Mouse (Mus musculus) heart, embryonic 13.5 days (tissue): ENCODE results near the gene Gigyf1. TPM values are rescaled to one million over a fixed set of nuclear protein-coding genes. Genes with fewer than 3 reads are reported as not detected.

Source experiments
- ATAC-seq: fragments of 200-750 bp; cut with Nextera tagmentation; 2 replicates; pipeline ENCODE4 v1.8.0; 2017; ENCODE audit warnings: moderate TSS enrichment; ENCODE audit not compliant: insufficient number of reproducible peaks, low FRiP score, low TSS enrichment; ENCODE audit errors: extremely low read depth
- H3K27ac ChIP-seq: fragments of 300-500 bp; sonication (generic); replicated peaks from 2 replicates; pipeline ENCODE4 v1.5.1; 2015; ENCODE audit warnings: moderate library complexity, mild to moderate bottlenecking, inconsistent platforms
- H3K27me3 ChIP-seq: fragments of 300-500 bp; sonication (generic); replicated peaks from 2 replicates; pipeline ENCODE4 v1.6.1; 2015; ENCODE audit warnings: mild to moderate bottlenecking, inconsistent platforms
- H3K36me3 ChIP-seq: fragments of 300-500 bp; sonication (generic); 2 replicates; pipeline ENCODE4 v1.6.1; 2015; ENCODE audit warnings: mild to moderate bottlenecking, inconsistent platforms
- H3K4me1 ChIP-seq: fragments of 300-500 bp; sonication (generic); 2 replicates; pipeline ENCODE4 v1.6.1; 2015; ENCODE audit warnings: inconsistent platforms
- H3K4me2 ChIP-seq: fragments of 300-500 bp; sonication (generic); 2 replicates; pipeline ENCODE4 v1.6.1; 2015; ENCODE audit warnings: inconsistent platforms, mild to moderate bottlenecking, moderate library complexity
- H3K4me3 ChIP-seq: fragments of 300-500 bp; sonication (generic); 2 replicates; pipeline ENCODE4 v1.5.1; 2015; ENCODE audit warnings: moderate library complexity, mild to moderate bottlenecking, inconsistent platforms
- H3K9ac ChIP-seq: fragments of 300-500 bp; sonication (generic); 2 replicates; pipeline ENCODE4 v1.6.1; 2015; ENCODE audit warnings: inconsistent platforms, mild to moderate bottlenecking, moderate library complexity
- H3K9me3 ChIP-seq: fragments of 300-500 bp; sonication (generic); 2 replicates; pipeline ENCODE4 v1.6.1; 2016; ENCODE audit warnings: inconsistent platforms
- WGBS: fragments of 180-500 bp; shearing (Covaris S2); methylation state at CpG from one replicate; pipeline ENCODE4 v1.1.7; 2015; ENCODE audit warnings: mixed read lengths; 5-methylcytosine and 5-hydroxymethylcytosine counted together
- polyA plus RNA-seq: library from polyadenylated mRNA; unstranded; fragments of >200 nt; fragmentation: Nextera tagmentation; extraction: Ambion mirVana; gene quantifications from 2 replicates; pipeline ENCODE4 v1.2.1, GENCODE M21; 2015

Gene Gigyf1
- polyA plus RNA-seq = 8.4 and 8.8 TPM in 2 replicates

DNA sequence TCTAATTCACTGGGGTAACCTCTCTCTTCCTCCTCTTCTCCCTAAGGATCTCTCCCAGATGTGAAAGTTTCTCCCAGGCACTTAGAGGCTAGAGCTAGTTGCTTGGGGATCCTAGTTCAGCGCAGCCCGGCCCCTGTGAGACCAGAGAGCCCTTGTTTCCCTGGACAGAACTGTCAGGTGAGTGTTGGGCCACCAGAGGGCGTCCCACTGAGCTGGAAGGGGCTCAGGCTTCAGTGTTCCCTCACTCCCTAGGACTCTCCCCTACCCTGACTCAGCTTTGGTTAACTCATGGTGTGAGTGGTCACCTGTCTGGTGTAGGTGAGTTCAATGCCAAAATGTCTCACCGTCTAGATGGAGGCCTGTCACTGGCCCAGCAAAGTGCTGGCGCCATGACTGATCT is at the start of gene Gigyf1:
Gene Gigyf1, plus strand, starts transcription at position 113 of the 400 bp plus-strand sequence.
- Histone ChIP-seq H3K27me3 (no peaks in the 10 kb centered on the region), H3K4me3 (no peak within 1 kb of the TSS), H3K36me3 (peaks cover 69% of the 10 kb centered on the region), H3K9ac (no peak within 1 kb of the TSS), H3K9me3 (no peaks in the 10 kb centered on the region), H3K4me1 (peaks cover 18% of the 10 kb centered on the region), H3K27ac (no peak within 1 kb of the TSS), H3K4me2 (no peak within 1 kb of the TSS)
- WGBS = 73% methylated on average over 5 of the region's 5 CpGs
- no peak for ATAC-seq

GRCm38 (mm10) chr5:137472252-137472904 is 46.0 kb upstream of the Gigyf1 start:
- Histone ChIP-seq H3K9me3 (no peaks in the 10 kb centered on the region), H3K36me3 (no peaks in the 10 kb centered on the region), H3K4me2 (no peak overlapping the region), H3K9ac (no peak overlapping the region), H3K27ac (peak overlapping the region; percentile 53), H3K4me1 (0 out of 2 replicates have a peak, but pooled peaks cover 7% of the 10 kb centered on the region), H3K4me3 (no peak overlapping the region), H3K27me3 (0 out of 2 replicates have a peak, but pooled peaks cover 4% of the 10 kb centered on the region)
- 48% methylated on average over 5 of the region's 5 CpGs for whole genome bisulfite sequencing
- ATAC-seq = peak; percentile 38; the same call in 1 of the 2 replicates

DNA sequence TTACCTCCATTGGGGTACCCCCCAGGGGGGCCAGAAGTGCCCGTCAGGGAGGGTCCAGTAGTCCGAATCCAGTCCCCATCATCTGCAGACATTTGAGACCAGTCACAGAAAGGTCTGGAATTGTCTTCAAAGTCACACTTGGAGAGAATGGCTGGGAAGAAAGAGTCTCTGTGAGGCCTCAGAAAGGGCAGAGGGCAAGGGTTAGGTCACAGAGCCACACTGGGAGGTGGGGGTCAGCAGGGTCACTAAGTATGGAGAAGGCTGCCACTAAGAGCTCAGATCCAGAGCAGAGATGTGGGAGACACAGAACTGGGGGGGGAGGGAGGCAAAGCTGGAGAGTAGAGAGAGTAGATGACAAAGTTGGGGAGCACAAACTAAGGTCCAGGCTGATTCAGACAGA is 44.0 kb upstream of the Gigyf1 start:
- H3K4me3 ChIP-seq = no peak overlapping the region
- H3K9ac ChIP-seq = no peak overlapping the region
- H3K27ac ChIP-seq = no peak overlapping the region
- H3K9me3 ChIP-seq = no peaks in the 10 kb centered on the region
- no peak for ATAC-seq
- H3K4me2 ChIP-seq = no peak overlapping the region
- WGBS = 56% methylated on average over 2 of the region's 2 CpGs
- 0 out of 2 replicates have a peak, but pooled peaks cover 4% of the 10 kb centered on the region for H3K27me3 ChIP-seq
- 0 out of 2 replicates have a peak, but pooled peaks cover 7% of the 10 kb centered on the region for H3K4me1 ChIP-seq
- H3K36me3 ChIP-seq = no peaks in the 10 kb centered on the region

DNA sequence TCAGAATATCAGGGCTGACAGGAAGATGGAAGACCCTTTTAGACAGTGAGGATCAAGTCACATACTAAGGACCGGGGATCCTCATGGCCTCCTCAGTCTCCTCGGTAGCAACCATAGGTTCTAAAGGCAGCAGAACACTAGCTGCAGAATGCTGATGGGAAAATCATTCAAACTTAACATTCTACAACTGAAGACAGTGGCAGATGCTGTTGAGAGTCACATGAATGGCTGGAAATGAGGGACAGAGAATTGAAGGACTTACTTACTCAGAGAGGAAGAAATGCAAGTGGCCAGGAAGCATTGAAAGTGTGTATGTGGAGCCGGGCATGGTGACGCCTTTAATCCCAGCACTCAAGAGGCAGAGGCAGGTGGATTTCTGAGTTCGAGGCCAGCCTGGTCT is 41.4 kb upstream of the Gigyf1 start, which contains the start of gene Zan:
Gene Zan, minus strand, starts transcription at position 101 of the 400 bp plus-strand sequence.
- ATAC-seq = no peak
- Histone ChIP-seq H3K4me1 (0 out of 2 replicates have a peak, but pooled peaks cover 6% of the 10 kb centered on the region), H3K4me3 (no peak within 1 kb of the TSS), H3K27ac (no peak within 1 kb of the TSS), H3K9me3 (no peaks in the 10 kb centered on the region), H3K9ac (no peak within 1 kb of the TSS), H3K36me3 (no peaks in the 10 kb centered on the region), H3K4me2 (no peak within 1 kb of the TSS), H3K27me3 (0 out of 2 replicates have a peak, but pooled peaks cover 4% of the 10 kb centered on the region)
- 66% methylated on average over 5 of the region's 5 CpGs for WGBS

GRCm38 (mm10) chr5:137481138-137481537 is 37.2 kb upstream of the Gigyf1 start:
- peaks cover 9% of the 10 kb centered on the region for H3K4me1 ChIP-seq
- no peaks in the 10 kb centered on the region for H3K36me3 ChIP-seq
- H3K9me3 ChIP-seq = no peaks in the 10 kb centered on the region
- H3K27me3 ChIP-seq = peaks cover 36% of the 10 kb centered on the region
- ATAC-seq = no peak
- no peak overlapping the region for H3K27ac ChIP-seq
- H3K4me3 ChIP-seq = no peak overlapping the region
- no peak overlapping the region for H3K4me2 ChIP-seq
- H3K9ac ChIP-seq = no peak overlapping the region

- ATAC-seq = no peak
- Histone ChIP-seq H3K4me2 (no peak overlapping the region), H3K27me3 (peaks cover 43% of the 10 kb centered on the region), H3K9me3 (no peaks in the 10 kb centered on the region), H3K36me3 (no peaks in the 10 kb centered on the region), H3K4me3 (no peak overlapping the region), H3K27ac (no peak overlapping the region), H3K4me1 (peaks cover 9% of the 10 kb centered on the region), H3K9ac (no peak overlapping the region)
- WGBS = 39% methylated on average over 8 of the region's 8 CpGs
These were observed 36.5 kb upstream of the Gigyf1 start for GRCm38 (mm10) chr5:137481897-137482296.

DNA sequence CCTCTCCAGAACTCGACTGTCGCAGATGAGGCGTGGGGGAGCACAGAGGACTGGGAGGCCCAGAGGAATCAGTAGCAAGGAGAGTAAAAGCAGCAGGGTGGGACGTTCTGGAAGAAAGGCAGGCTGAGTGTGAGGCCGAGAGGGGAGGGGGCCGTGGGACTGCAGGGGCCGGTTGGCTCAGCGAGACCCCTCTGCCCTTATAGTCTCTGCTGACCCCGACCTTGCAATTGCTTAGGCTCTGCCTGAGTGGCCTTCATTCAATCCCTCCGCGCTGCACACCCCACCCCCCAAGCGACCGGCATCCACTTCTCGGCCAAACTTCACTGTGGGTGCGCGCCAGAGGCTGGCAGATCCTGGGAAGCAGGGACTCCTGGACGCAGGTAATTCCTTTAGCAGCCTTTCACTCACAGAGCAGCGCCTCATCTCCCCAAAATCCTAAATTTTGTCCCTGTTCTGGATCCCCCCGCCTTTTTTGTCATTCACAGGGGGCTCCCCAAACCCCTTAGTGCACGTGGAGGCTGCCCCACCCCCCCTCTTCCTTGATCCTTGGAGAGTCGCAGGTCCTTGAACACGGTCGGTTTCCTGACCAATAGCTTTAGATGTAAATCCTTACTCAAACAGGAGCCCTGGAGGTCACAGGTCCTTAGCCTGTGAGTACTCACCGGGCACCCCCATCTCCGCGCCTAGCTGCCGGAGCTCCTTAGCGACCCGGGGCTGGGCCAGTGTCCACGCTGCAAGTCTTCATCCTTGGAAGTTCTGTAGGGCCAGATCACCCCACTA is 33.1 kb upstream of the Gigyf1 start:
- peaks cover 4% of the 10 kb centered on the region; the same call in 1 of the 2 replicates for H3K9me3 ChIP-seq
- WGBS = 8% methylated on average over 30 of the region's 30 CpGs
- ATAC-seq = no peak
- H3K27ac ChIP-seq = no peak overlapping the region
- H3K9ac ChIP-seq = peak overlapping the region; percentile 68
- H3K27me3 ChIP-seq = peaks cover 51% of the 10 kb centered on the region
- peak overlapping the region; percentile 29 for H3K4me3 ChIP-seq
- peak overlapping the region; percentile 60 for H3K4me2 ChIP-seq
- H3K4me1 ChIP-seq = peaks cover 9% of the 10 kb centered on the region
- H3K36me3 ChIP-seq = no peaks in the 10 kb centered on the region

- no peak overlapping the region for H3K27ac ChIP-seq
- peak overlapping the region; percentile 29 for H3K4me3 ChIP-seq
- H3K9me3 ChIP-seq = peaks cover 4% of the 10 kb centered on the region; the same call in 1 of the 2 replicates
- peak overlapping the region; percentile 60 for H3K4me2 ChIP-seq
- H3K4me1 ChIP-seq = peaks cover 9% of the 10 kb centered on the region
- ATAC-seq = no peak
- no peaks in the 10 kb centered on the region for H3K36me3 ChIP-seq
- WGBS = 1% methylated on average over 17 of the region's 17 CpGs
- H3K27me3 ChIP-seq = peaks cover 53% of the 10 kb centered on the region
- H3K9ac ChIP-seq = peak overlapping the region; percentile 68
These were observed 32.5 kb upstream of the Gigyf1 start for GRCm38 (mm10) chr5:137485851-137486155.

GRCm38 (mm10) chr5:137487616-137488015 is 30.7 kb upstream of the Gigyf1 start:
- Histone ChIP-seq H3K27me3 (peaks cover 53% of the 10 kb centered on the region), H3K4me3 (no peak overlapping the region), H3K4me1 (peaks cover 9% of the 10 kb centered on the region), H3K27ac (no peak overlapping the region), H3K9me3 (peaks cover 4% of the 10 kb centered on the region; the same call in 1 of the 2 replicates), H3K36me3 (no peaks in the 10 kb centered on the region), H3K4me2 (no peak overlapping the region), H3K9ac (no peak overlapping the region)
- no peak for ATAC-seq
- WGBS = 79% methylated on average over 7 of the region's 7 CpGs

DNA sequence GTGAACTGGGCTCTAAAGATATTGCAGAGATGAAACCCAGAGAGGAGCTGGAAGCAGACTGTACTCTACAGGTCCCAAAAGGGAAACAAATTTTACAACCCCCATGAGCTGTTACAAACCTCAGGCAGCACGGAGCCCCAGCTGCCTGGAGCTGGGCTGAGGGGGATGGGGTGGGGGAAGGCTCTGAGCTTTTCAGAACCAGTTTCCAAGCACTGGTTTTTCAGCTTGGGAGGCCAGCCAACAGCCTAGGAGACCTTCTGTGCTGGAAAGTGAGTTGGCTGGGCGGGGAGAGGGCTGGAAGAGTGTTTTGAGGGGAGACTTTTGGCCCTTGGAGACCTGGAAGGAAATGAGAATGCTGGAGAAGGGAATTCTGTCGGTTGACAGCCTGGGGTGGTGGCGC is 26.8 kb upstream of the Gigyf1 start:
- Histone ChIP-seq H3K9ac (no peak overlapping the region), H3K27me3 (peaks cover 13% of the 10 kb centered on the region), H3K4me3 (no peak overlapping the region), H3K4me2 (no peak overlapping the region), H3K27ac (no peak overlapping the region), H3K36me3 (no peaks in the 10 kb centered on the region), H3K9me3 (peaks cover 4% of the 10 kb centered on the region; the same call in 1 of the 2 replicates), H3K4me1 (no peaks in the 10 kb centered on the region)
- no peak for ATAC-seq
- 46% methylated on average over 4 of the region's 4 CpGs for WGBS

DNA sequence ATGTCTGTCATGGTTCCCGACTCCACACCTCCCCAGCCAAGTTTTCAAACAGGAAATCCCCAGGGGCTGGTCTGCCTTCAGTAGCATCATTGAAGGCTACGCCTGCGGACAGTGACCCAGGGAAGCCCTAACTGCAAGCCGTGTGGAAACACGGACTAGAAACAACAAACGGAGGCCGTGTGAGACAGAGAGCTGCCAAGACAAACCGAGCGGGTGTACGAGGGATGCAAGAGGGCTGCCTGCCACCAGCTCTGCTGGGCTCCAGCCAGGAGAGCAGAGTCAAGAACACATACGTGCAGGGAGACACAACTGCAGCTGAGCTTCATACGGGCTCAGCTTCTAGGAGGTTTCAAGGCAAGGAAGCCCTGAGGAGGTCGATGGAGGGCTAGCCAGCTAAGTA is 24.5 kb upstream of the Gigyf1 start:
- no peaks in the 10 kb centered on the region for H3K9me3 ChIP-seq
- 60% methylated on average over 13 of the region's 13 CpGs for WGBS
- ATAC-seq = no peak
- H3K4me3 ChIP-seq = no peak overlapping the region
- no peaks in the 10 kb centered on the region for H3K4me1 ChIP-seq
- no peaks in the 10 kb centered on the region for H3K36me3 ChIP-seq
- H3K4me2 ChIP-seq = no peak overlapping the region
- 0 out of 2 replicates have a peak, but pooled peaks cover 6% of the 10 kb centered on the region for H3K27me3 ChIP-seq
- no peak overlapping the region for H3K9ac ChIP-seq
- 0 out of 2 replicates have a peak overlapping the region, but pooled peaks have one; percentile 12 for H3K27ac ChIP-seq
